Mouse (Mus musculus) brain, embryonic 14.5 days (tissue): Measurements from ENCODE around the gene Adarb2. TPM values are rescaled to one million over a fixed set of nuclear protein-coding genes. Genes with fewer than 3 reads are reported as not detected.

Experiments used
- DNase-seq: peaks from one replicate; pipeline ENCODE4 v3.0.0-alpha.2; 2011; ENCODE audit warnings: low read depth
- CTCF ChIP-seq: fragments of 200-500 bp; IDR thresholded peaks from 2 replicates; pipeline ENCODE4 v1.5.1; 2012; ENCODE audit warnings: inconsistent platforms, mild to moderate bottlenecking, moderate library complexity, borderline replicate concordance; ENCODE audit not compliant: insufficient read depth, insufficient read length; ENCODE audit errors: extremely low read depth
- POLR2A ChIP-seq: fragments of 200-500 bp; IDR thresholded peaks from 2 replicates; pipeline ENCODE4 v1.6.1; 2012; ENCODE audit warnings: mild to moderate bottlenecking, inconsistent platforms, borderline replicate concordance; ENCODE audit not compliant: poor library complexity, insufficient read depth, insufficient read length, severe bottlenecking; ENCODE audit errors: extremely low read depth
- polyA plus RNA-seq: library from polyadenylated mRNA; depleted of rRNA; stranded (reverse); fragments of >200 nt; gene quantifications from 2 replicates; pipeline ENCODE4 v1.2.3, GENCODE M21; 2012; rRNA removed

Gene Adarb2
- 11.3 and 18.8 TPM in 2 replicates for polyA plus RNA-seq

DNA sequence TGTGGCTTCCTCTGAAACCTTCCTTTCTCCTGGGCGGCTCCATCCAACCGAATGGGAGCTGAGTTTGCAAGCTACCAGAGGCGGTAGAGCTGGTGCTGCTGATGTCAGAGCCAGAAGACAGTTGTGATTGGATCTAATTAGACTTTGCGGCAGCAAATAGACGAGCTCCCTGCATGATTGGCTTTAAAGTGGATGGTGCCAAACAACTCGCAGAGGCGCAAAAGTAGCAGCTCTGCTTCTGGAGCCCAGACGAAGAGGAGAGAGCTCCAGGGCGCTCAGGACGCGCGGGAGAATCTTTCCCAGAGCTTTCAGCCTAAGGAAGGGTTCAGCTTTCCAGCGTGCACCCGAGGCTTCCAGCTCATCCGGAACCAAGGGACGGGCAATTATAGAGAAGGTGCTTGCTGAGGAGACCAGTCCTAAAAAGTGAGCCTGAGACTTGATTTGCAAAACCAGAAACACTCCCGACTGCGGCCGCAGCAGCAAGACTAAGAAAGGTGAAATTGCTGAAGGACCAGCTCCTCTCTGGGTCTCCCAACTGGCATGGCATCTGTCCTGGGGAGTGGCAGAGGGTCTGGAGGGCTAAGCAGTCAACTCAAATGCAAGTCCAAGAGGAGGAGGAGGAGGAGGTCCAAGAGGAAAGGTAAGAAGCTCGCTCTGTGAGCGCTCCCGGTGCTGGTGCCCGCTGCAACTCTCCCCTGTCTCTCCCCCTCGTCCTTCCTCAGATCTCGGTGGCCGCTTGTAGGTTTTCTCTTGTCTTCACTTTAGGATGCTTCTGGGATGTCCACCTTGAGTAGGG lies at the start of gene Adarb2:
Gene Adarb2, plus strand, starts transcription at position 186 of the 796 bp plus-strand sequence.
- peak; percentile 96 for DNase-seq

GRCm38 (mm10) chr13:8173800-8174199 lies 28.9 kb upstream of the Adarb2 start:
- TF ChIP-seq POLR2A = no peak
- 0 out of 2 replicates have a peak, but pooled peaks have one; percentile 20 for TF ChIP-seq CTCF
- DNase-seq = peak; percentile 54

More for the DNA sequence above, at the start of gene Adarb2:
- no peak for TF ChIP-seq CTCF
- no peak; the same call in 1 of the 2 replicates for TF ChIP-seq POLR2A

DNA sequence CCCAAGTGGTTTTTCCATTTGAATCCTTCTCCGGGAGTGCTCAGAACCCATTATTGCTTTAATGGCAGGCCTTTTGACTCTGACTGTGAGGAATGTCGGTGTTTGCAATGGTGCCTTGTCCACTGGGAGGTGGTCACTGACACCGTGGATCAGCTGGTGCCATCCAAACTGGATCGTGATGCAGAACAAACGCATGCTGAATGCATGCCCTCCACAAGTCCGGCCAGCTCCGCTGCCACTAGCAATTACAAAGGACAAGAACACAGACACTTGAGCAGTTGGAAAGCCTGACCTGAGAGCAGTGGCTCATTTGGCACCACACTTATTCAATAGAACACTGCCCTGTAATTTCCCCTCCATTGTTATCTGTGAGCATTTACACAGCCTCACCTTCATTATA lies 10.7 kb upstream of the Adarb2 start:
- no peak for TF ChIP-seq POLR2A
- no peak for DNase-seq

GRCm38 (mm10) chr13:8199186-8199880 lies 3.3 kb upstream of the Adarb2 start:
- peak; percentile 70 for DNase-seq
- no peak for TF ChIP-seq POLR2A
- no peak for TF ChIP-seq CTCF

DNA sequence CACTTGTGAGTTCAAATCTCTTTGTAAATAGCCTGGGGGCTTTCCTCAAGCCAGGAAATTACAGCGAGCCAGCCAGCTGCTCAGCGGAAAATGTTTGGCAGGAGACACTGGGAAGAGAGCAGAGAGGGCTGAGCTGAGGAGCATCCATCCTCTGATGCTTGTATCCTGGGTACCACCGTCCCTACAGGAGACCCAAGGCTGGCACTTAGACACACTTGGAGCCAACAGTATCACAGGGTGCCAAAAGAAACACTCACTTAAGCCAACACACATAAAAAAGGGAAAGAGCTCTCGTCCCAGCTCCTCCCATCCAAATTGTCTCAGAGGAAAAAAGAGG lies 779 bp downstream of the Adarb2 start:
- DNase-seq = peak; percentile 71
- TF ChIP-seq CTCF = no peak

GRCm38 (mm10) chr13:8207337-8207736 lies 4.7 kb downstream of the Adarb2 start:
- DNase-seq = peak; percentile 77
- no peak for TF ChIP-seq POLR2A
- TF ChIP-seq CTCF = no peak

DNA sequence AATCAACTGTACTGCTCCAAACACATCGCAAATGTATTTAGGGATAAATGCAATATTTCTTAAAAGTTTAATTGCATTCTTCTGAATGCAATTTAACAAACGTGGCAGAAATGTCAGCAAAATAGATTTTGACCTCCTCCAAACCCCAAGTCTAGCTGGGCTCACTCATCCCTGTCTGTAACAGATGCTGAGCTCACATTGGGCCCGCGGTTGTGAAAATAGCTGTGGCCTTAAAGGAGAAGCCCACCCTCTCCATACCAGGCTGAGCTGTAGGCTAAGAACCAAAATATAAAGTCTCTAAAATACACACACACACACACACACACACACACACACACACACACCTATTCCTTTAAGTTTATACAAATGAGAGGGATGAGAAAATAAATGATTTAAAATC lies 8.1 kb downstream of the Adarb2 start:
- no peak for DNase-seq
- TF ChIP-seq POLR2A (no peak), CTCF (no peak)

GRCm38 (mm10) chr13:8238871-8239270 lies 36.2 kb downstream of the Adarb2 start:
- TF ChIP-seq CTCF (no peak), POLR2A (no peak)
- no peak for DNase-seq

GRCm38 (mm10) chr13:8248016-8248667 lies 45.5 kb downstream of the Adarb2 start:
- DNase-seq = peak; percentile 22
- TF ChIP-seq CTCF = no peak
- no peak for TF ChIP-seq POLR2A

GRCm38 (mm10) chr13:8272158-8272945 lies 69.7 kb downstream of the Adarb2 start:
- TF ChIP-seq POLR2A (no peak), CTCF (no peak)
- peak; percentile 34 for DNase-seq

DNA sequence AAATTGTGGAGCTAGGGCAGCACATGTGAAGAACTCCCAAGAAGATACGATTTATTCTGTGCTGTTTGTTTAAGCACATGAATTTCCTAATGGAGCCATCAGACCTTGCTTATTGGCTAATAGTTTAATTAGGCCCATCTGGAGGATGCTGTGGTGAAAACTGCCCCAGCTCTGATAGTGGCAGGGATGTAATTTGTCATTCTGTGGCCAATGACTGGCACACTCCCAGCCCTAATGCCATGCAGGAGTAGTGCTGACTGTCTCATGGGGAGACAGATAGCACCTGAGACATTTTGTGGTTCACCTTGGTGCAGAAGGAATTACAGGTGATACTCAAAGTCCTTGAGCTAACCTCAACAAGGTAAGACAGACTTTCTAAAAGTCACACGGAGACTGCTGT lies 80.5 kb downstream of the Adarb2 start:
- no peak for DNase-seq
- TF ChIP-seq CTCF = no peak
- no peak for TF ChIP-seq POLR2A
